Mouse (Mus musculus) gastrocnemius, postnatal 14 days (tissue): ENCODE data around the gene Lsm2. TPM values are rescaled to one million over a fixed set of nuclear protein-coding genes. Genes with fewer than 3 reads are reported as not detected.
"Not testable (repeated sequence)": the region's sequence is repeated elsewhere in the genome, so short reads cannot be mapped to it uniquely, and the experiment has no call there.

Source experiments
- DNase-seq: peaks from one replicate; pipeline ENCODE4 v3.0.0; 2021; ENCODE audit warnings: mixed read lengths
- intact Hi-C: fragments of 180-260 bp; cut with DNase I; formaldehyde crosslinking; loops from one replicate; pipeline ENCODE4 v1.15.1; 2025; ENCODE audit warnings: low total_unique reads
- total RNA-seq, 2 experiments: library from RNA; stranded (reverse); gene quantifications; 2 replicates each; pipeline ENCODE4 v1.2.3; 2021

Gene Lsm2
- total RNA-seq, 2 experiments from 2014 or later: 19.5 to 20.1 TPM

- intact Hi-C loops: no loop called here
- DNase-seq: no peak
These were observed 3.4 kb upstream of the Lsm2 start for GRCm38 (mm10) chr17:34978239-34978638.

GRCm38 (mm10) chr17:34979631-34980030, 2.0 kb upstream of the Lsm2 start:
- intact Hi-C loops: loop anchor here (10.0 kb wide), 2 partner anchors 65 to 125 kb away; partner anchors contain the start of genes Nelfe, Skiv2l and Slc44a4
- DNase-seq: no peak

DNA sequence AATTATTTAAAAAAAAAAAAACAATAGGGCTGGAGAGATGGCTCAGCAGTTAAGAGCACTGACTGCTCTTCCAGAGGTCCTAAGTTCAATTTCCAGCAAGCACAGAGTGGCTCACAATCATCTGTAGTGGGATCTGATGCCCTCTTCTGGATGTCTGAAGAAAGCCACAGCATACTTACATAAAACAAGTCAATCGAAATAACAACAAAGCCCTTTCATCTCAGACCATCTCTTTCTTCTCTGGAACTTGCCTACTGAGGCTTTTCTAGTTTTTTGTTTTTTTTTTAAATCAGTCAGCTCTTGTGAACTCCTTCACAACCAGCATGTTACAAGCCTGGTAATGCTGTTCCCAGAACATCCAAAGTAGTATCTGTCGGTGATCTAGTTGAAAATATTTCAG, 1.0 kb upstream of the Lsm2 start:
- intact Hi-C loops: loop anchor here (10.0 kb wide), 2 partner anchors 66 to 126 kb away; partner anchors contain the start of genes Nelfe, Skiv2l and Slc44a4
- DNase-seq: no peak

DNA sequence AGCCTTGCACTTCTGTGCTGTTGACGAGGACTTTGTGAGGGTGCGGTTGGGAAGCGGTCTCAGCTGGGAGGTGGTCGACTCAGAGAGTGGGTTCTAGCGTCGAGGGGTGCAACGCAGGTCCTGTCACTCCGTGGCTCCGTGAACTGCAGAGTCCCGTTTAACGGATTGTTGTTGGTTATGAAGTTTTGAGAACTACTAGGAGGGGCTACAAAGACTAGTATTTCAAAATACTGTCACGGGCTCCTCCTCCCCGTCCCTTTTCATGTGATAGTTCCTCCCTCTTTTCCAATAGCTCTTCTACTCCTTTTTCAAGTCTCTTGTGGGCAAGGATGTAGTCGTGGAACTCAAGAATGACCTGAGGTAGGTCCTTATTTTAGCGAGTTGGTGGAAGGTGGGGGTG, 666 bp downstream of the Lsm2 start:
- DNase-seq: no peak
- intact Hi-C loops: loop anchor here (10.0 kb wide), 2 partner anchors 68 to 128 kb away; partner anchors contain the start of genes Nelfe, Skiv2l and Slc44a4

DNA sequence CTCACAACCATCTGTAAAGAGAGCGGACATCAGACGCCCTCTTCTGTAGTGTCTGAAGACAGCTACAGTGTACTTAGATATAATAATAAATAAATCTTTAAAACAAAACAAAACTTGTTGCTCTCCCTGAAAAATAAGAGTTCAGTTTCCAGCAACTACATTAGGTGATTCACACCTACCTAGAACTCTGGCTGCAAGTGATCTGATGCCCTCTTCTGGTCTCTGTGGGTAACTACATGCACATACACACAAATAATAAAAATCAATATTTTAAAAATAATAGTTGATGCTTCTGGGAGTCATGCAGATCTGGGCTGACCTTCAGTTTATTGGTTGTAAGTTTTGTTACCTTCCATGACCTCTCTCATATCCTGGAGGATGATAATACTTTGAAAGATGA, 2.6 kb downstream of the Lsm2 start:
- intact Hi-C loops: loop anchor here (10.0 kb wide), 2 partner anchors 69 to 129 kb away; partner anchors contain the start of genes Nelfe, Skiv2l and Slc44a4

DNA sequence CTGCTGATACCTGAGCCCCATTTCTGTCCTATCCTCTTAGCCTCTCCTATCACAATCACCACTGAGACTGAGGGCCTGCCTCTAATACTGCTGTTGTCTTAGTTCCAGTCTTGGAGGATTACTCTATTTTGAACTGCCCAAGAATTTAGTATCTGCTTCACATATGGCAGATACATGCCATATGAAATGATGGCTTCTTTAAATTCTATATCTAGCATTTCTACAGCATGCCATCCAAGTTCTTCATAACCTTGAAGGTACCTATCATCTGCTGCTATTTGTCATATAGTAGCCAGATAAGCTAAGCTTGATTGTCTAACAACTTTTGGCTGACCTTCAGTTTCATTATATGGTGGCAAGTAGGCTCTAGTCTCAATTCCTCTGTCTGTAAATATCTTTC, 13.1 kb downstream of the Lsm2 start:
- intact Hi-C loops: no loop called here

More for the DNA sequence above, 2.6 kb downstream of the Lsm2 start:
- no peak for DNase-seq

DNA sequence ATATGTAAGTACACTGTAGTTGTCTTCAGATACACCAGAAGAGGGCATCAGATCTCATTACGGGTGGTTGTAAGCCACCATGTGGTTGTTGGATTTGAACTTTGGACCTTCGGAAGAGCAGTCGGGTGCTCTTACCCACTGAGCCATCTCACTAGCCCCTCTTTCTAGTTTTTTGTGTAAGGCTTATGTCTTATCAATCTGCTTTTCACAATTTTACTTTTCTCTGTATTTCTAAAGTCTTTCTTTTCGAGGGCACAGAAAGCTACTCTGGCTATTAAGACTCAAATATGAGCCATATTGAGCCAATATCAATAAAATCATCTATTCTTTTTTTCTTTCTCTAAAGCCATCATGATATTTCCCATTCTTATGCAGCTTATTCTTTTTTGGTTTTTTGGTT, 13.5 kb downstream of the Lsm2 start:
- DNase-seq, intact Hi-C loops: not testable (repeated sequence)

More for the DNA sequence above, 13.1 kb downstream of the Lsm2 start:
- DNase-seq: no peak

GRCm38 (mm10) chr17:34995927-34996326, 14.3 kb downstream of the Lsm2 start:
- intact Hi-C loops, DNase-seq: not testable (repeated sequence)

DNA sequence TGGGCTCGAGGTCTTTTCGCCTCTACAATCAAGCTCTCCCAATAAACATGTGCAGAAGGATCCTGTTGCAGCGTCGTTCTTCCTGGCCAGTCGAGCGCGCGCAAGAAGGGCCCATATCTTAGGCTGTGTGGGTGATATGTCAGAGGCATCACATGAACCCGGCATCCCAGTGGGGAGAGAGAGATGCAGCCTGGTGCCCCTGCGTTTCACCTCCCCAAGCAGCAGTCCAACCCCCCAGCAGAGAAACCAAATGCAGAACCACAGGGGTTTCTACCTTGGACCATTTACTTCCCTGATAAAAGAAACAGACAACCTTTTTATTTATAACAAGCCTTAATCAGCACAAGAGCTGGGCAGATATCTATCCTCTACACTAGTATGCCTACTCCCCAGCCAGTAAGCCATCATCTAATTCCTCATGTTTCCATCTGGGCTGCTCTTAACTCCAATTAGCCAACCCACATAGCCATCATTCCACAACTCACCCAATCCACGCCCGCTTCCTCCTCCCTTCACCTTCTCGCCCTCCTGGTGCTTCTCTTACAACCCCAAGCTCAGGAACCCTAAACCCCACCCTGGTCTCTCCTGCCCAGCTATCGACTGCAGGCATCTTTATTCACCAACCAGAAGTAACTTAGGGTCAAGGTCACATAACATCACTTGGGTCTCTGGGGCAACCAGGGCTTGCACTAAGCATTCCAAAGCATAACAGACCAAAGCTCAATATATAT, 14.9 kb downstream of the Lsm2 start:
- intact Hi-C loops: no loop called here
- no peak for DNase-seq

DNA sequence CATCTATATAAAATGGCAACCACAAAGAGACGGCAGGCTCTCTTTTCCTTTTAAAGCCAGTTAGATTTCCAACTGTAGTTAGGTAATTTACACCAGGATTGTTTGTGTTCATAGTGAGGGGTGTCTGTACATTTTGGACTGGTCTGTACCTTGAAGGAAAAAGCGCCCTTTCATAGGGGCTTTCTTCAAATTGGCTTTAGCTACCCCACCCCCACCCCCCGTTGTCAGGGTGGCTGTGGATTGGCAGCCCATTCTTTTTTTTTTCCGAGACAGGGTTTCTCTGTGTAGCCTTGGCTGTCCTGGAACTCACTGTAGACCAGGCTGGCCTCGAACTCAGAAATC, 15.5 kb downstream of the Lsm2 start:
- no peak for DNase-seq
- intact Hi-C loops: no loop called here

DNA sequence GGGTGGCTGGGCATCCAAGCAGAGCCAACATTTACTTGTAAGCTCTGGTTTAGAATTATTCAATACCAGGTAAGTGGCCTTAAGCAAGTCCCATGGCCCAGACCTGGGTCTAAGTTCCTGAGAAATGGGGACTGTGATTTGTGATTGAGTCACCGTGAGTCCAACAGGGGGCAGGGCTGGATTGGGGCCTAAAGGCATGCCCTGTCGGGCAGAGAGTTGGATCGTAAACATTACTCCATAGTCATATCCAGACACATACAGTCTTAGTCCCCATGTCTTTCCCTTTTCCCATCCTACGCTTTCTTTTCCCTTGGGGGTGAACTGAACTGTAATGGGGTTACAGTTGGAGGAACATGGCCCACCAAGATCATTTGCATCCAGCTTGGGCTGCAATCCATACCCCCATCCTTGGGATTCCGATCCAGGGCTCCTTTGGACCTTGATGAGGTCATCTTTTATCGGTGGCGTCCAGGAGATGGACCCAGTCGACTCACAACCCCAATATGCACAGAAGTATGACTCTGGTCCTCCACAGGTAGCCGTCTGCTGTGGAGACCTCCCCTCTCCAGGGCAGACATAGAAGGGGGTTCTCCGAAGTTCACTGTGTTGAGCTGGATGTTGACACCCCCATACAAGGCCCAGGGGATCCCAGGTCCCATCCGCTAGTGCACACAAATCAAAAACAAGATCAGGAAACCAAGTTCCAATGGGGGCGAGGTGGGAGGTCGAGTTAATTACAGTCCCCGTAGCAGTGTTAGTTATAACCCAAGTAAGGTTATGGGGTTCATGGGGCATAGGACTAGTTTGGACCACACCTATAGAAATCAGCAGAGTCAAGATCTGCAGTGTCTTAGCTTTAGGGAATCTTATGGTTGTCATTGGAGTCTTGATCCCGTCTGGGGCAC, 17.1 kb downstream of the Lsm2 start:
- intact Hi-C loops: no loop called here
- no peak for DNase-seq

- intact Hi-C loops, DNase-seq: not testable (repeated sequence)
These were observed 18.4 kb downstream of the Lsm2 start for GRCm38 (mm10) chr17:34999871-35000716.

- intact Hi-C loops: no loop called here
- DNase-seq: peak; percentile 90
These were observed 19.2 kb downstream of the Lsm2 start, which contains the start of gene Vars for GRCm38 (mm10) chr17:35000717-35001451. Vars (plus strand) TSS chr17:35000987.

- DNase-seq: peak; percentile 47
These were observed 19.9 kb downstream of the Lsm2 start for GRCm38 (mm10) chr17:35001452-35002152.

GRCm38 (mm10) chr17:35002153-35002865, 20.6 kb downstream of the Lsm2 start:
- DNase-seq: no peak
- intact Hi-C loops: no loop called here

More at GRCm38 (mm10) chr17:35001452-35002152, 19.9 kb downstream of the Lsm2 start:
- intact Hi-C loops: no loop called here

- no peak for DNase-seq
- intact Hi-C loops: no loop called here
These were observed 21.6 kb downstream of the Lsm2 start for GRCm38 (mm10) chr17:35003022-35003838.
